Mouse (Mus musculus) left cerebral cortex, adult 2 months (tissue): ENCODE data around the gene Smyd1. TPM values are rescaled to one million over a fixed set of nuclear protein-coding genes. Genes with fewer than 3 reads are reported as not detected.

ENCODE experiments used
- DNase-seq, 2 experiments: peaks; one replicate each; pipeline ENCODE4 v3.0.0; 2021 to 2022; ENCODE audit warnings: low spot score in 2 of 2, mixed read lengths in 1 of 2; ENCODE audit errors: extremely low spot score in 1 of 2
- H3K27ac ChIP-seq: fragments of 200-600 bp; 2 replicates; pipeline ENCODE4 v1.8.1; 2022
- H3K4me3 ChIP-seq: fragments of 200-600 bp; 2 replicates; pipeline ENCODE4 v1.8.1; 2022
- CTCF ChIP-seq: fragments of 200-600 bp; IDR thresholded peaks from 2 replicates; pipeline ENCODE4 v1.8.1; 2022; ENCODE audit warnings: antibody characterized with exemption, mild to moderate bottlenecking, moderate library complexity
- intact Hi-C: fragments of 180-260 bp; cut with DNase I; formaldehyde crosslinking; loops from one replicate; pipeline ENCODE4 v1.15.1; 2025
- total RNA-seq, 2 experiments: library from RNA; stranded (reverse); gene quantifications; 2 replicates each; pipeline ENCODE4 v1.2.3; 2021

The Smyd1 gene
- total RNA-seq, 2 experiments from 2014 or later = 0.61 to 0.72 TPM

GRCm38 (mm10) chr6:71254456-71254855, 67.6 kb downstream of the Smyd1 start:
- TF ChIP-seq CTCF = no peak
- Histone ChIP-seq H3K4me3 (no peak overlapping the region), H3K27ac (no peak overlapping the region)
- intact Hi-C loops = no loop called here
- DNase-seq = no peak

- no peak overlapping the region for H3K4me3 ChIP-seq
- intact Hi-C loops = no loop called here
- DNase-seq = no peak
- no peak for TF ChIP-seq CTCF
- H3K27ac ChIP-seq = no peak overlapping the region
These were observed 71.1 kb downstream of the Smyd1 start for GRCm38 (mm10) chr6:71250951-71251350.

- no peak for TF ChIP-seq CTCF
- intact Hi-C loops = no loop called here
- no peak overlapping the region for H3K4me3 ChIP-seq
- no peak for DNase-seq
- no peak overlapping the region for H3K27ac ChIP-seq
These were observed 72.4 kb downstream of the Smyd1 start for GRCm38 (mm10) chr6:71249615-71250014.

GRCm38 (mm10) chr6:71248420-71248819, 73.6 kb downstream of the Smyd1 start:
- TF ChIP-seq CTCF = no peak
- Histone ChIP-seq H3K27ac (no peak overlapping the region), H3K4me3 (no peak overlapping the region)
- intact Hi-C loops = no loop called here
- no peak for DNase-seq

- intact Hi-C loops = no loop called here
- peak; percentile 14; the same call in 1 of the 2 replicates for TF ChIP-seq CTCF
- H3K27ac ChIP-seq = no peak overlapping the region
- H3K4me3 ChIP-seq = no peak overlapping the region
- no peak for DNase-seq
These were observed 78.8 kb downstream of the Smyd1 start for GRCm38 (mm10) chr6:71243258-71243657.

GRCm38 (mm10) chr6:71242811-71243210, 79.2 kb downstream of the Smyd1 start:
- intact Hi-C loops = no loop called here
- TF ChIP-seq CTCF = no peak
- Histone ChIP-seq H3K27ac (no peak overlapping the region), H3K4me3 (no peak overlapping the region)
- DNase-seq = no peak

- intact Hi-C loops = no loop called here
- H3K4me3 ChIP-seq = no peak overlapping the region
- no peak for TF ChIP-seq CTCF
- H3K27ac ChIP-seq = no peak overlapping the region
- no peak for DNase-seq
These were observed 81.2 kb downstream of the Smyd1 start for GRCm38 (mm10) chr6:71240831-71241230.

- Histone ChIP-seq H3K27ac (no peak overlapping the region), H3K4me3 (no peak overlapping the region)
- intact Hi-C loops = no loop called here
- no peak for DNase-seq
- TF ChIP-seq CTCF = no peak
These were observed 82.8 kb downstream of the Smyd1 start for GRCm38 (mm10) chr6:71239069-71239750.

GRCm38 (mm10) chr6:71237031-71237431, 85.0 kb downstream of the Smyd1 start:
- no peak for DNase-seq
- H3K27ac ChIP-seq = no peak overlapping the region
- no peak overlapping the region for H3K4me3 ChIP-seq
- no peak for TF ChIP-seq CTCF
- intact Hi-C loops = no loop called here

GRCm38 (mm10) chr6:71236506-71236905, 85.5 kb downstream of the Smyd1 start:
- H3K27ac ChIP-seq = no peak overlapping the region
- no peak overlapping the region for H3K4me3 ChIP-seq
- TF ChIP-seq CTCF = no peak
- no peak for DNase-seq
- intact Hi-C loops = no loop called here

GRCm38 (mm10) chr6:71235944-71236343, 86.1 kb downstream of the Smyd1 start:
- Histone ChIP-seq H3K4me3 (no peak overlapping the region), H3K27ac (no peak overlapping the region)
- DNase-seq = no peak
- TF ChIP-seq CTCF = no peak
- intact Hi-C loops = no loop called here

- Histone ChIP-seq H3K4me3 (no peak overlapping the region), H3K27ac (no peak overlapping the region)
- intact Hi-C loops = no loop called here
- no peak for DNase-seq
- TF ChIP-seq CTCF = no peak
These were observed 86.9 kb downstream of the Smyd1 start for GRCm38 (mm10) chr6:71235121-71235520.

GRCm38 (mm10) chr6:71227157-71227770, 94.8 kb downstream of the Smyd1 start:
- no peak overlapping the region for H3K27ac ChIP-seq
- intact Hi-C loops = no loop called here
- TF ChIP-seq CTCF = no peak
- no peak overlapping the region for H3K4me3 ChIP-seq
- DNase-seq = no peak
